Mouse (Mus musculus): Measurements from ENCODE around the gene Sart3. TPM values are rescaled to one million over a fixed set of nuclear protein-coding genes. Genes with fewer than 3 reads are reported as not detected.

Gene Sart3
- polyA plus RNA-seq, 1 experiment = 29.3 TPM

- no peaks in the 10 kb centered on the region for H3K36me3 ChIP-seq (ENCODE audit: control insufficient read depth, insufficient read depth)
- peaks cover 43% of the 10 kb centered on the region for H3K27me3 ChIP-seq (ENCODE audit: control insufficient read depth, insufficient read depth, insufficient read length)
- no peak overlapping the region for H3K4me3 ChIP-seq
- H3K79me2 ChIP-seq (ENCODE audit: control insufficient read depth, insufficient read depth) = no peaks in the 10 kb centered on the region
- TF ChIP-seq TCF12 (IDR thresholded peaks at IDR 0.05; ENCODE audit: insufficient read depth, poor library complexity, severe bottlenecking) = no peak
- TF ChIP-seq SRF (IDR thresholded peaks at IDR 0.05; ENCODE audit: control insufficient read depth, insufficient read length, low read depth) = no peak
- TF ChIP-seq TCF3 (IDR thresholded peaks at IDR 0.05; ENCODE audit: insufficient read length, low read depth) = no peak
- no peak for TF ChIP-seq MAX (IDR thresholded peaks at IDR 0.05; ENCODE audit: low read depth)
- TF ChIP-seq POLR2AphosphoS2 (IDR thresholded peaks at IDR 0.05; ENCODE audit: insufficient read length, low read depth) = no peak
- TF ChIP-seq POLR2A (IDR thresholded peaks at IDR 0.05; ENCODE audit: insufficient read length, low read depth) = no peak
- TF ChIP-seq MYOG (IDR thresholded peaks at IDR 0.05; ENCODE audit: control insufficient read depth in 1 of 3, insufficient read depth in 1 of 3, insufficient read length in 2 of 3, low read depth in 2 of 3) = no peak
- no peak for TF ChIP-seq REST (IDR thresholded peaks at IDR 0.05; ENCODE audit: insufficient read depth, insufficient read length)
- TF ChIP-seq CEBPB (IDR thresholded peaks at IDR 0.05; ENCODE audit: insufficient read depth, poor library complexity, severe bottlenecking) = no peak
- no peak for TF ChIP-seq USF1 (IDR thresholded peaks at IDR 0.05; ENCODE audit: low read depth)
- no peak for TF ChIP-seq E2F4 (IDR thresholded peaks at IDR 0.05; ENCODE audit: insufficient read depth)
- no peak for TF ChIP-seq MYOD1 (IDR thresholded peaks at IDR 0.05; ENCODE audit: control insufficient read depth in 1 of 3, insufficient read length in 2 of 3, low read depth in 2 of 3)
- no peak overlapping the region for H3ac ChIP-seq (ENCODE audit: control insufficient read depth, insufficient read length)
- no peak overlapping the region for H3K4me2 ChIP-seq (ENCODE audit: low read depth)
Measured at GRCm38 (mm10) chr5:113731174-113731573, 41.1 kb downstream of the Sart3 start.

- H3K79me2 ChIP-seq (ENCODE audit: control insufficient read depth, insufficient read depth) = no peaks in the 10 kb centered on the region
- H3K27me3 ChIP-seq (ENCODE audit: control insufficient read depth, insufficient read depth, insufficient read length) = peaks cover 46% of the 10 kb centered on the region
- no peak overlapping the region for H3ac ChIP-seq (ENCODE audit: control insufficient read depth, insufficient read length)
- no peaks in the 10 kb centered on the region for H3K36me3 ChIP-seq (ENCODE audit: control insufficient read depth, insufficient read depth)
- H3K4me2 ChIP-seq (ENCODE audit: low read depth) = no peak overlapping the region
- TF ChIP-seq USF1 (IDR thresholded peaks at IDR 0.05; ENCODE audit: low read depth) (no peak), TCF12 (IDR thresholded peaks at IDR 0.05; ENCODE audit: insufficient read depth, poor library complexity, severe bottlenecking) (no peak), MAX (IDR thresholded peaks at IDR 0.05; ENCODE audit: low read depth) (no peak), REST (IDR thresholded peaks at IDR 0.05; ENCODE audit: insufficient read depth, insufficient read length) (no peak), POLR2AphosphoS2 (IDR thresholded peaks at IDR 0.05; ENCODE audit: insufficient read length, low read depth) (no peak), SRF (IDR thresholded peaks at IDR 0.05; ENCODE audit: control insufficient read depth, insufficient read length, low read depth) (no peak), TCF3 (IDR thresholded peaks at IDR 0.05; ENCODE audit: insufficient read length, low read depth) (no peak), CEBPB (IDR thresholded peaks at IDR 0.05; ENCODE audit: insufficient read depth, poor library complexity, severe bottlenecking) (no peak), MYOD1 (IDR thresholded peaks at IDR 0.05; ENCODE audit: control insufficient read depth in 1 of 3, insufficient read length in 2 of 3, low read depth in 2 of 3) (no peak), E2F4 (IDR thresholded peaks at IDR 0.05; ENCODE audit: insufficient read depth) (no peak), MYOG (IDR thresholded peaks at IDR 0.05; ENCODE audit: control insufficient read depth in 1 of 3, insufficient read depth in 1 of 3, insufficient read length in 2 of 3, low read depth in 2 of 3) (no peak), POLR2A (IDR thresholded peaks at IDR 0.05; ENCODE audit: insufficient read length, low read depth) (no peak)
- H3K4me3 ChIP-seq = no peak overlapping the region
Measured at GRCm38 (mm10) chr5:113730641-113731121, 41.6 kb downstream of the Sart3 start.

- TF ChIP-seq USF1 (IDR thresholded peaks at IDR 0.05; ENCODE audit: low read depth) (no peak), CEBPB (IDR thresholded peaks at IDR 0.05; ENCODE audit: insufficient read depth, poor library complexity, severe bottlenecking) (no peak), E2F4 (IDR thresholded peaks at IDR 0.05; ENCODE audit: insufficient read depth) (no peak), MYOD1 (IDR thresholded peaks at IDR 0.05; ENCODE audit: control insufficient read depth in 1 of 3, insufficient read length in 2 of 3, low read depth in 2 of 3) (no peak), MAX (IDR thresholded peaks at IDR 0.05; ENCODE audit: low read depth) (no peak), POLR2AphosphoS2 (IDR thresholded peaks at IDR 0.05; ENCODE audit: insufficient read length, low read depth) (no peak), POLR2A (IDR thresholded peaks at IDR 0.05; ENCODE audit: insufficient read length, low read depth) (no peak), TCF3 (IDR thresholded peaks at IDR 0.05; ENCODE audit: insufficient read length, low read depth) (no peak), MYOG (IDR thresholded peaks at IDR 0.05; ENCODE audit: control insufficient read depth in 1 of 3, insufficient read depth in 1 of 3, insufficient read length in 2 of 3, low read depth in 2 of 3) (no peak), SRF (IDR thresholded peaks at IDR 0.05; ENCODE audit: control insufficient read depth, insufficient read length, low read depth) (no peak), REST (IDR thresholded peaks at IDR 0.05; ENCODE audit: insufficient read depth, insufficient read length) (no peak), TCF12 (IDR thresholded peaks at IDR 0.05; ENCODE audit: insufficient read depth, poor library complexity, severe bottlenecking) (no peak)
- Histone ChIP-seq H3ac (ENCODE audit: control insufficient read depth, insufficient read length) (no peak overlapping the region), H3K4me3 (no peak overlapping the region), H3K27me3 (ENCODE audit: control insufficient read depth, insufficient read depth, insufficient read length) (peaks cover 51% of the 10 kb centered on the region), H3K36me3 (ENCODE audit: control insufficient read depth, insufficient read depth) (no peaks in the 10 kb centered on the region), H3K79me2 (ENCODE audit: control insufficient read depth, insufficient read depth) (no peaks in the 10 kb centered on the region), H3K4me2 (ENCODE audit: low read depth) (no peak overlapping the region)
Measured at GRCm38 (mm10) chr5:113728691-113729090, 43.6 kb downstream of the Sart3 start.

- Histone ChIP-seq H3K27me3 (ENCODE audit: control insufficient read depth, insufficient read depth, insufficient read length) (peaks cover 51% of the 10 kb centered on the region), H3K4me2 (ENCODE audit: low read depth) (no peak overlapping the region), H3K79me2 (ENCODE audit: control insufficient read depth, insufficient read depth) (no peaks in the 10 kb centered on the region), H3ac (ENCODE audit: control insufficient read depth, insufficient read length) (no peak overlapping the region), H3K36me3 (ENCODE audit: control insufficient read depth, insufficient read depth) (no peaks in the 10 kb centered on the region), H3K4me3 (no peak overlapping the region)
- no peak for TF ChIP-seq MYOG (IDR thresholded peaks at IDR 0.05; ENCODE audit: control insufficient read depth in 1 of 3, insufficient read depth in 1 of 3, insufficient read length in 2 of 3, low read depth in 2 of 3)
- TF ChIP-seq REST (IDR thresholded peaks at IDR 0.05; ENCODE audit: insufficient read depth, insufficient read length) = no peak
- no peak for TF ChIP-seq SRF (IDR thresholded peaks at IDR 0.05; ENCODE audit: control insufficient read depth, insufficient read length, low read depth)
- TF ChIP-seq POLR2A (IDR thresholded peaks at IDR 0.05; ENCODE audit: insufficient read length, low read depth) = no peak
- TF ChIP-seq USF1 (IDR thresholded peaks at IDR 0.05; ENCODE audit: low read depth) = no peak
- no peak for TF ChIP-seq MAX (IDR thresholded peaks at IDR 0.05; ENCODE audit: low read depth)
- no peak for TF ChIP-seq CEBPB (IDR thresholded peaks at IDR 0.05; ENCODE audit: insufficient read depth, poor library complexity, severe bottlenecking)
- TF ChIP-seq TCF12 (IDR thresholded peaks at IDR 0.05; ENCODE audit: insufficient read depth, poor library complexity, severe bottlenecking) = no peak
- no peak for TF ChIP-seq TCF3 (IDR thresholded peaks at IDR 0.05; ENCODE audit: insufficient read length, low read depth)
- no peak for TF ChIP-seq POLR2AphosphoS2 (IDR thresholded peaks at IDR 0.05; ENCODE audit: insufficient read length, low read depth)
- no peak for TF ChIP-seq E2F4 (IDR thresholded peaks at IDR 0.05; ENCODE audit: insufficient read depth)
- TF ChIP-seq MYOD1 (IDR thresholded peaks at IDR 0.05; ENCODE audit: control insufficient read depth in 1 of 3, insufficient read length in 2 of 3, low read depth in 2 of 3) = no peak
Measured at GRCm38 (mm10) chr5:113728011-113728410, 44.3 kb downstream of the Sart3 start.
